Mouse (Mus musculus) limb, embryonic 13.5 days (tissue): ENCODE measurements around the gene Tex33. TPM values are rescaled to one million over a fixed set of nuclear protein-coding genes. Genes with fewer than 3 reads are reported as not detected.
A peak's percentile ranks its signal among the peaks of the same experiment; 100 is the strongest.

Experiments used
- ATAC-seq: fragments of 200-750 bp; cut with Nextera tagmentation; 2 replicates; pipeline ENCODE4 v1.8.0; 2017; ENCODE audit warnings: low read depth, moderate number of reproducible peaks, moderate TSS enrichment; ENCODE audit not compliant: low FRiP score
- H3K27ac ChIP-seq: fragments of 300-500 bp; sonication (generic); 2 replicates; pipeline ENCODE4 v1.5.1; 2015; ENCODE audit warnings: inconsistent platforms, mild to moderate bottlenecking, moderate library complexity
- H3K27me3 ChIP-seq: fragments of 300-500 bp; sonication (generic); 2 replicates; pipeline ENCODE4 v1.6.1; 2015; ENCODE audit warnings: mild to moderate bottlenecking, inconsistent platforms
- H3K36me3 ChIP-seq: fragments of 300-500 bp; sonication (generic); 2 replicates; pipeline ENCODE4 v1.6.1; 2015; ENCODE audit warnings: inconsistent platforms, mild to moderate bottlenecking, moderate library complexity
- H3K4me1 ChIP-seq: fragments of 300-500 bp; sonication (generic); 2 replicates; pipeline ENCODE4 v1.6.1; 2015; ENCODE audit warnings: inconsistent platforms
- H3K4me2 ChIP-seq: fragments of 300-500 bp; sonication (generic); replicated peaks from 2 replicates; pipeline ENCODE4 v1.6.1; 2015; ENCODE audit warnings: inconsistent platforms, mild to moderate bottlenecking, moderate library complexity
- H3K4me3 ChIP-seq: fragments of 300-500 bp; sonication (generic); 2 replicates; pipeline ENCODE4 v1.5.1; 2015; ENCODE audit warnings: moderate library complexity, mild to moderate bottlenecking, inconsistent platforms
- H3K9ac ChIP-seq: fragments of 300-500 bp; sonication (generic); 2 replicates; pipeline ENCODE4 v1.6.1; 2015; ENCODE audit warnings: mild to moderate bottlenecking, inconsistent platforms
- H3K9me3 ChIP-seq: fragments of 300-500 bp; sonication (generic); 2 replicates; pipeline ENCODE4 v1.6.1; 2016; ENCODE audit warnings: inconsistent platforms
- WGBS: fragments of 180-500 bp; shearing (Covaris S2); methylation state at CpG from one replicate; pipeline ENCODE4 v1.1.7; 2015; 5-methylcytosine and 5-hydroxymethylcytosine counted together
- polyA plus RNA-seq: library from polyadenylated mRNA; unstranded; fragments of >200 nt; fragmentation: Nextera tagmentation; extraction: Ambion mirVana; gene quantifications from 2 replicates; pipeline ENCODE4 v1.2.1, GENCODE M21; 2015

Tex33 gene
- polyA plus RNA-seq, 1 experiment from 2014 or later = not detected

DNA sequence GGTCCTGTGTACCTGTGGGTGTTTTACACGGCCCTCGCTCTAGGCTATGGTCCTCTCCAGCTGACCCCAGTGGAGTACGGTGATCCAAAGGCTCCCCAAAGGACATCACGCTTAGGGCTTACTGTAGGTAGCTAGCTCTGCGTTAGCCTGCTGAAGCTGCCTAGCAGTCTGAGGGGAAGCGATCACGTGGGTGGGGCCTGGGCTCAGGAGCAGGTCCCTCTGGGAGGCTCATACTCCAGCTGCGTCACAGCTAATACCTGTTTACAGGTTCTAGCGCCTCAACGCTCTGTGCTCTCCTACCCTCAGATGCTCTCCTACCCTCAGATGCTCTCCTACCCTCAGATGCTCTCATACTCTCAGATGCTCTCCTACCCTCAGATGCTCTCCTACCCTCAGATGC is 35.2 kb upstream of the Tex33 start:
- H3K27me3 ChIP-seq = peaks cover 7% of the 10 kb centered on the region
- H3K27ac ChIP-seq = no peak overlapping the region
- peaks cover 52% of the 10 kb centered on the region for H3K36me3 ChIP-seq
- no peak overlapping the region for H3K9ac ChIP-seq
- ATAC-seq = no peak
- 81% methylated on average over 10 of the region's 10 CpGs for WGBS
- H3K4me2 ChIP-seq = no peak overlapping the region
- H3K4me3 ChIP-seq = no peak overlapping the region
- H3K4me1 ChIP-seq = peaks cover 23% of the 10 kb centered on the region
- no peaks in the 10 kb centered on the region for H3K9me3 ChIP-seq

DNA sequence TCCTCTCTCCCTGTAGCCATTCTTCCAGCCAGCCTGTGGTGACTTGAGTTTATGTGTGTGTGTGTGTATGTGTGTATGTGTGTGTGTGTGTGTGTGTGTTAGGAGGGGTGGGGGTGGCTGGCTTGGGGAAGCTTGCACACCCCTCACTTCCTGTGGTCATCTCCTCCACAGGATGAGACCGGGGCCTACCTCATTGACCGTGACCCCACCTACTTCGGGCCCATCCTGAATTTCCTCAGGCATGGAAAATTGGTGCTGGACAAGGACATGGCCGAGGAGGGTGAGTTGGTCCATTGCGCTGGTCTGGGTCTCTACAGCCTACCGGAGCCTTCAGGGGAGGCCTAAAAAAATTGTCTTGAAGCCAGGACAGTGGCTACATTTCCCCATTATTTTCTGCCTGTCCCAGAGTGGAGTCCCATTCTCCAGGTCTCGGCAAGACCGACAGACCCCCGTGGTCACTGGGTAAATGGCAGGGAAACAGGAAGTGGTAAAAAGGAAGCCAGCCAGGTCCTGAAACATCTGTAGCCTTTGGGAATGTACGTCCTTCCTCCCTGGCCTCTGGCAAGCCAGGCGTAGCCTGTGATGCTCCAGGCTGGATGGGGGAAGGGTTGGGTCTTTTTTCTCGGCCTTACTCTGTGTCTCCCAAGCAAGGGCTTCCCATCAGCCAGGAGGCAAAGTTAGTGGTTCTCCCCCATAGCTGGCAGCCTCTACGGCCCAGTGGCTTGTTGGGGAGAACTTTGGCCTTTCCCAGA is 34.3 kb upstream of the Tex33 start:
- ATAC-seq = no peak
- 72% methylated on average over 13 of the region's 13 CpGs for WGBS
- Histone ChIP-seq H3K36me3 (peaks cover 44% of the 10 kb centered on the region), H3K9ac (no peak overlapping the region; the same call in 1 of the 2 replicates), H3K9me3 (no peaks in the 10 kb centered on the region), H3K27me3 (no peaks in the 10 kb centered on the region; the same call in 1 of the 2 replicates), H3K4me1 (peaks cover 23% of the 10 kb centered on the region), H3K4me2 (peak overlapping the region; percentile 88), H3K4me3 (peak overlapping the region; percentile 82), H3K27ac (no peak overlapping the region; the same call in 1 of the 2 replicates)

DNA sequence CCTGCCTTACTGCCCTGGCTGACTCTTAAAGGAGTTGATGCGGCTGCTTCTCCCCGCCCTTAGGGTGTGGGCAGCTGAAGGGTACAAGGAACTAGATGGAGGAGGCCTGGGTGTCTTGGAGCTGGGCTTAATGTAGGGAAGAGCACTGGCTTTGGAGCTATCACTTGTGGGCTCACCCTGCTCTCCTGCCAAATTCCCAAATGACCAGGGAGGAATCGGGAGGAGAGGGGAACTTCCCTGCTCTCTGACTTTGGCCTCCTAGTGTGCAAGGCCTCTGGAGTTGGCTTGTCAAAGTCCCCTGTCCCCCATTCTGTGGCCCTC is 33.4 kb upstream of the Tex33 start:
- peak overlapping the region; percentile 82 for H3K9ac ChIP-seq
- peaks cover 38% of the 10 kb centered on the region for H3K36me3 ChIP-seq
- WGBS = 3% methylated on average over 3 of the region's 3 CpGs
- H3K27me3 ChIP-seq = peaks cover 8% of the 10 kb centered on the region
- H3K27ac ChIP-seq = no peak overlapping the region; the same call in 1 of the 2 replicates
- H3K4me2 ChIP-seq = peak overlapping the region; percentile 88
- no peak for ATAC-seq
- H3K4me1 ChIP-seq = peaks cover 23% of the 10 kb centered on the region
- H3K4me3 ChIP-seq = peak overlapping the region; percentile 82
- no peaks in the 10 kb centered on the region for H3K9me3 ChIP-seq

DNA sequence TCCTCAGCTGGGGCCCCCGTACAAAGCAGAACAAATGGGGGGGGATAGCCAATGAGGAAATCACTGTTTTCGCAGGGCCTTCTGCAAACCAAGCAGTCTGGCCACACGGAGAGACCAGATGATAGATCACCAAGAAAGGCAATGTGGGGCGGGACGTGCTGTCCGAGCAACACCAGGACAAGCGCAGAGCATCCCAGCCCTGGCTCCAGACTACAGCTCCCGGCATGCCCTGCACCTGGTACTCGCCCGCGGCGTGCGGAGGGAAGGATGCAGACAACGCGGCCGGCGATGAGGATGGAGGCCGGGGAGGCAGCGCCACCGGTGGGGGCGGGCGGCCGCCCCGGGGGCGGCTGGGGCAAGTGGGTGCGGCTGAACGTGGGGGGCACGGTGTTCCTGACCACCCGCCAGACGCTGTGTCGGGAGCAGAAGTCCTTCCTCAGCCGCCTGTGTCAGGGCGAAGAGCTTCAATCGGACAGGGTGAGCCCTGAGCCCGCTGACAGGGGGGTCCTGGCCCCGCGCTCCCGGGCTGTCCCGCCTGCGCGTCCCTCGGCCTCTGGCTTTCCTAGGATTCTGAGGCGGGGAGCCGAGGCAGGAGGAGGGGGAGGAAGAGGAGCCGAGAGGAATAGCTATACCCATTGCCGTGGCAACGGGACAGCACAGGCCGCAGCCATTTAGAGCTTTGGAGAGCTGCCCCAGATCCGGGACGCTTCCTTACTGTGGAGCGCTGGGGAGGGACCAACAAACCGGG is 32.9 kb upstream of the Tex33 start, which contains the start of gene Kctd17:
TSS of gene Kctd17 (plus strand) at position 174 of the 748 bp plus-strand sequence.
- H3K36me3 ChIP-seq = peaks cover 33% of the 10 kb centered on the region
- peak; percentile 85 for ATAC-seq
- 1% methylated on average over 52 of the region's 52 CpGs for WGBS
- no peaks in the 10 kb centered on the region for H3K9me3 ChIP-seq
- H3K27me3 ChIP-seq = peaks cover 13% of the 10 kb centered on the region
- peak within 1 kb of the TSS; percentile 88 for H3K4me2 ChIP-seq
- H3K9ac ChIP-seq = peak within 1 kb of the TSS; percentile 82
- peaks cover 23% of the 10 kb centered on the region for H3K4me1 ChIP-seq
- no peak within 1 kb of the TSS; the same call in 1 of the 2 replicates for H3K27ac ChIP-seq
- H3K4me3 ChIP-seq = peak within 1 kb of the TSS; percentile 82

DNA sequence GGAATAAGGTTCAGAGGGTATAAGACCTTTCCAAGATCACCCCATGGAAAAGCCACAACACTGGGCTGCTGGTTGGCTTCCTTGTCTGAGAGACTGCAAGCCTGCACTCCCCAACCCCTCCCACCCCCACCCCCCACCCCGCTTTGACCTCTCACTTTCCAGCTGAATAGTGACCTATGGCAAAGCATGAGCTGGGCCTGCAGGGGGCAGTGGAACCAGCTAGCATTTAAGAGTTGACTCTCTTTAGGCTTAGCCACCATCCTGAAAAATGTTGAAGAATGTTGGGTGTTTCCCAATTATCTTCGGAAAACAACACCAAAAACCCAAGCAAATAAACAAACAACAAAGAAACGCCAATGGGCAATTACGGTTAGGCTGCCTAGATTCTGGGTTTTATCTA is 29.5 kb upstream of the Tex33 start:
- Histone ChIP-seq H3K36me3 (no peaks in the 10 kb centered on the region), H3K27ac (no peak overlapping the region), H3K4me3 (no peak overlapping the region), H3K4me1 (peaks cover 20% of the 10 kb centered on the region), H3K9me3 (no peaks in the 10 kb centered on the region), H3K9ac (no peak overlapping the region), H3K27me3 (peaks cover 24% of the 10 kb centered on the region), H3K4me2 (no peak overlapping the region)
- 60% methylated on average over 4 of the region's 4 CpGs for WGBS
- no peak for ATAC-seq

DNA sequence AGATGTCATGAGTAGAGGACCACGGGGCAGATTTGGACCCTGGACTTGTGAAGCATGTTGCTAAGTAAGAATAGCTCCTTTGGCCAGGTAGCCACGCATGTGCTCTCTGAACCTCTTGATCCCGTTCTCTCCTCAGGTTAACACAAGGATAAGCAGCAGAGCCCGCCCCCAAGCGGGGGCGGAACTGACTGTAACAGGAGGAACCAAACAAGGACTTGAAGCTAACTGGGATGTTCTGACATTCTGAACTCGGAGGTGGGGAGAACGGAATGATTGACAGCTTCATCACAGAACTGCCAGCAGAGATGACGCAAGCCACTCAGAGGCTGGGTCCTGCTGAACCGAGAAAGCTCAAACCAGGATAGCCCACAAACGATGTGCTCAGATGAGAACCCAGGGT is 28.8 kb upstream of the Tex33 start:
- no peak for ATAC-seq
- H3K9me3 ChIP-seq = no peaks in the 10 kb centered on the region
- 22% methylated on average over 11 of the region's 11 CpGs for WGBS
- H3K4me1 ChIP-seq = peaks cover 12% of the 10 kb centered on the region
- H3K9ac ChIP-seq = no peak overlapping the region
- no peak overlapping the region for H3K27ac ChIP-seq
- no peak overlapping the region for H3K4me2 ChIP-seq
- no peak overlapping the region for H3K4me3 ChIP-seq
- no peaks in the 10 kb centered on the region for H3K36me3 ChIP-seq
- H3K27me3 ChIP-seq = peaks cover 24% of the 10 kb centered on the region

DNA sequence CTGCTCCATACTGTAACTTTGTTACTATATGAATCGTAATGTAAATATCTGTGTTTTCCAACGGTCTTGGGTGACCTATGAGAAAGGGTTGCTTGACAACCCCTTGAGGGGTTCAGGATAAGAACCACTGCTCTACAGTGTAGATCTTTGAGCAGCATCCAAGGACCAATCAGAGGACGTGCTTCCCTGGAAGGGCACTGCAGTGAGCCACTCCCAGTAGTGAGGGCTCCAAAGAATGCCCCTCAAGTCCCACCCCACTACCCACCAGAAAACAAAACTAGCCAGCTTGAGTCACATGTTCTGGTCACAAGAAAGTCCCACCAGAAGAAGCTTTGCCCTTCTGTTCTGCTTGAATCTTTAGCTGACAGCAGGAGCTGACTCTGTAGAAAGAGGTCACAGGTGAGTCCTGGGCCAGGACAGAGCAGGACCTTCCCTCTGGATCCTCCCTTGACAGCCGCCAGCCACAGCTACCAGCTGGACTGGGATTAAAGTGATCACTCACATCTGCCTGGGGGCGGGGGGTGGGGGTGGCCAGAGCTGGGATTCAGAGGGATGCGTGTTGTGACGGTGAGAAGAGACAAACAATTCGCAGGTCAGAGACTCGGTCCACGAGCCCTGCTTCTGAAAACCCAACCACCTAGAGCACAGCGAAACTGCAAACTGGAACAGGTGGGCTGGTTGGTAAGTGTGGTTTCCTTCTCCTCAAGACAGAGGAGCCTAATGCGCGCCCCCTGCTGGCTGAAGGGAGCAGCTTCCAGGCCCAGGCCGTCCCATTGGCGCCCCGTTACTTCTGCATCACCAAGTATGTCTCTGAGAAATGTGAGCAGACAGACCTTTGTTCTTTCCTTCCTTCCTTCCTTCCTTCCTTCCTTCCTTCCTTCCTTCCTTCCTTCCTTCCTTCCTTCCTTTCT is 26.6 kb upstream of the Tex33 start:
- no peak overlapping the region for H3K27ac ChIP-seq
- no peaks in the 10 kb centered on the region for H3K9me3 ChIP-seq
- 0 out of 2 replicates have a peak, but pooled peaks have one; percentile 40 for ATAC-seq
- H3K36me3 ChIP-seq = no peaks in the 10 kb centered on the region
- no peak overlapping the region for H3K4me3 ChIP-seq
- 0 out of 2 replicates have a peak, but pooled peaks cover 2% of the 10 kb centered on the region for H3K4me1 ChIP-seq
- 16% methylated on average over 16 of the region's 16 CpGs for WGBS
- no peak overlapping the region for H3K9ac ChIP-seq
- no peak overlapping the region for H3K4me2 ChIP-seq
- H3K27me3 ChIP-seq = peaks cover 24% of the 10 kb centered on the region

DNA sequence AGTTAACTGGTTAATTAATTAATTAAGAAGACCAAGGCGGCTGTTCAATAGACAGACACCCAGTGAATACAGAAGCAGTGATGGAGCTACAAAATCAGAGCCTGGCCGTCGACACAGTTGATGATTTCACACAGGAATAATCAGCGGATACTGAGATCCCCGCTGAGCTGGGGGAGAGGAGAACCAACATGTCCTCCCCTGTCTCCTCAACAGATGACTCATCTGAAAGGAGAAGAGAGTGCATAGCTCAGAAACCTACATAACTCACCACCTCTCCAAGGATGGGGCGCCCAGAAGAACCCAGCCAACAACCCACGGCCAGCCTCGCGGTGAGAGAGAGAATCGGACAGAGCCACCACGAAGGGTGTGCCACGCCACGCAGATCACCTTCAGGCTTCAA is 24.7 kb upstream of the Tex33 start:
- no peaks in the 10 kb centered on the region for H3K36me3 ChIP-seq
- peaks cover 24% of the 10 kb centered on the region for H3K27me3 ChIP-seq
- no peak overlapping the region for H3K4me2 ChIP-seq
- no peak for ATAC-seq
- H3K9ac ChIP-seq = no peak overlapping the region
- 84% methylated on average over 13 of the region's 13 CpGs for WGBS
- H3K4me1 ChIP-seq = 0 out of 2 replicates have a peak, but pooled peaks cover 2% of the 10 kb centered on the region
- no peak overlapping the region for H3K27ac ChIP-seq
- H3K9me3 ChIP-seq = no peaks in the 10 kb centered on the region
- H3K4me3 ChIP-seq = no peak overlapping the region

DNA sequence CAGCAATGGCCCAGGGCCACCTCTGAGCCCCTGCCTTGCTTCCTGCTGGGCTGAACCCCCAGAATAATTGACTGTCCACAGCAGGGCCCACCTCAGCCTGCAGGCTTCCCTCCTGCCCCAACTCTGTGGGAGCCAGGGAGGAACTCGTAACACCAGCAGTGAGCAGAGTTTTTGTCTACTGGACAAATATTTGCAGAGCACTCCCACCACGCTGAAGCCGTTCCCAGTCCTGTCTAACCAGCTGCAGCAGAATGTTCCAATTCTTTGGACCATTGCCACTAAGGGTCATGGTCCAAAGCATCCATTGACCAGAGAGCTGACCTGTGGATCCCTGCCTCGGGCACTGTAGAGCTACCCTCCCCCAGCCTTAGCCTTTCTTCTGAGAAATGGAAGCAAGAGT is 21.2 kb upstream of the Tex33 start:
- 53% methylated on average over 4 of the region's 4 CpGs for WGBS
- H3K9ac ChIP-seq = no peak overlapping the region

DNA sequence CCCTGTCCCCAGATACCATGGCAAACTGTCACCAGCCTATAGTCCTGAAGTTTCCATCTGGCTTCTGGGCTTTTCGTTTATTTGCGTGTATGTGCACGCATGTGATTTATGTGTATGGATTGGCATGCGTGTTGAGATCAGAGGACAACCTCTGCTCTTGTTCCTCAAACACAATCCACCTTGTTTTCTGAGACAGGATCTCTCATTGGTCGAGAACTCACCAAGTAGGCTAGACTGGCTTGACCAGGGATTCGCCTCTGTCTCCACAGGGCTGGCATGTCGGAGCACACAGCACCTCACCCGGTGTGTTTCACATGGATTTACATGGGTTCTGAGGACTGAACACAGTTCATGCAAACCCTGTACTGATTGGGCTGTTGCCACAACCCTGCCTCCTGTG is 18.4 kb upstream of the Tex33 start:
- Histone ChIP-seq H3K27ac (no peak overlapping the region), H3K4me1 (peaks cover 10% of the 10 kb centered on the region), H3K4me3 (no peak overlapping the region), H3K9me3 (no peaks in the 10 kb centered on the region), H3K36me3 (peaks cover 7% of the 10 kb centered on the region; the same call in 1 of the 2 replicates), H3K4me2 (no peak overlapping the region), H3K9ac (no peak overlapping the region), H3K27me3 (peaks cover 30% of the 10 kb centered on the region)
- 90% methylated on average over 8 of the region's 8 CpGs for WGBS
- ATAC-seq = no peak

More for the DNA sequence above, 21.2 kb upstream of the Tex33 start:
- H3K4me2 ChIP-seq = no peak overlapping the region
- H3K4me1 ChIP-seq = no peaks in the 10 kb centered on the region
- peaks cover 4% of the 10 kb centered on the region; the same call in 1 of the 2 replicates for H3K36me3 ChIP-seq
- no peak overlapping the region for H3K27ac ChIP-seq
- no peak for ATAC-seq
- no peak overlapping the region for H3K4me3 ChIP-seq
- H3K9me3 ChIP-seq = no peaks in the 10 kb centered on the region
- H3K27me3 ChIP-seq = peaks cover 9% of the 10 kb centered on the region

DNA sequence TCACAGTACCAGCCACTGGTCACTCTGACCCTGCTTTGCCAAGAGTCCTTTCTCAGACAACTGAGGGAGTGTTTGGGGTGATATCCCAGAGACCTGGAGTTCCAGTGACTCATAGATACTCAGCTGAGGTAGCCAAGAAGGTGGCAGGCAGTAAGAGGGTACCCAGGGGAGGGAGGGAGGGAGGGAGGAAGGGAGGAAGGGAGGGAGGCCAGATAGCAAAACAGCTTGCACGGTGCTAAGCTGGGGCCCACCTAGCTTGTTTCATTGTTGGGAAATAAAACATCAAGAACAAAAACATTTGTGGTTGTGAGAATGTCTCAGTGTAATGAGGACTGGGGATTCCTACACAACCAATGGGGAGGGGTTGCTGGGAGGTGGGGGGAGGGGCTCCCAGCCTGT is 18.0 kb upstream of the Tex33 start:
- WGBS = 60% methylated on average over 1 of the region's 1 CpGs
- peaks cover 35% of the 10 kb centered on the region for H3K27me3 ChIP-seq
- H3K4me3 ChIP-seq = no peak overlapping the region
- H3K9me3 ChIP-seq = no peaks in the 10 kb centered on the region
- H3K27ac ChIP-seq = no peak overlapping the region
- peaks cover 10% of the 10 kb centered on the region for H3K4me1 ChIP-seq
- H3K4me2 ChIP-seq = no peak overlapping the region
- no peak for ATAC-seq
- no peak overlapping the region for H3K9ac ChIP-seq
- H3K36me3 ChIP-seq = peaks cover 7% of the 10 kb centered on the region; the same call in 1 of the 2 replicates
